Mouse (Mus musculus): ENCODE measurements around the gene Hnmt. TPM values are rescaled to one million over a fixed set of nuclear protein-coding genes. Genes with fewer than 3 reads are reported as not detected.

Gene Hnmt
- 10 to 100 TPM; 13.3 to 13.5 TPM for total RNA-seq (2021)
- 1.9 and 4.1 TPM in 2 replicates for polyA plus RNA-seq (2012; rRNA removed)
- long read RNA-seq, partial matches to known transcripts = 0 of 9 reads
- long read RNA-seq, other reads (novel, unspliced or antisense) = 5 of 9 reads

DNA sequence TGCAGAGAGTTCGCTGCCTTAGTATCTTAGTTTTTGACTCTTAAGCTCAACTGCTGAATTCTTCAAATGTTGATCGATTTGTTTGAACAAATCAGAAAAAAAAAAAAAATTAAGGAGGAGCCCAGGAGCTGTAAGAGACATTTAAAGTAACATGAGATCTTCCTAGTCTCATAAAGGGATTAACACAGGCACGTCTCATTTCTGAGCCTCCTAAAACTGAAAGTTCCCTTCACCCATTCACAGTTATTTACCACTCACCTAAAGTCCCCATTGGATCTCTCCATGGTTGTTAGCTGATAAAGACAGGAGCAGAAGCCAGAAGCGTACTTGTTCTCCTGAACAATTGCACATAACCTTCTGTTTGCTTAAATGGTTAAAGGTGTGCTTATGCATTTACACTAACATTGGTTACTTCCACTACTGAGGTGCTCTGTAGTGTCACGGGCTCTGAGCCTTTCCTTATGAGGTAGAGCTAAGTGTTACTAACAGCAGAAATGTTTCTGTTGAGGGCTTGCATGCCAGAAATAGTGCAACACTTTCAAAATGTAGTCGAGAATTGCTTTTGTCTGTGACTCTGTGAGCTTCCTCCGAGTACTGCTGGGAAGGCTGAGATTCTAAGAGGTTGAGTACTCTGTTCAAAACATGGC lies at the start of gene Hnmt:
Hnmt (minus strand) TSS at position 51 of the 647 bp plus-strand sequence.
- intact Hi-C loops (cut with DNase I) = no loop called here

GRCm38 (mm10) chr2:24096495-24096894 lies 47.3 kb upstream of the Hnmt start, which contains the start of gene Tbpl2:
Tbpl2 (minus strand) TSS chr2:24096595.
- no peaks in the 10 kb centered on the region for H3K27me3 ChIP-seq (ENCODE audit: control insufficient read depth, insufficient read depth, low read length)
- intact Hi-C loops (cut with DNase I) = no loop called here
- H3K9ac ChIP-seq (ENCODE audit: low read depth, low read length) = no peak within 1 kb of the TSS
- DNase-seq = no peak
- H3K36me3 ChIP-seq (ENCODE audit: control insufficient read depth, insufficient read depth, low read length) = no peaks in the 10 kb centered on the region
- no peaks in the 10 kb centered on the region for H3K4me1 ChIP-seq (ENCODE audit: control insufficient read depth, insufficient read depth, low read length)
- TF ChIP-seq EP300 (IDR thresholded peaks at IDR 0.05; ENCODE audit: insufficient read depth, low read depth, low read length) (no peak), CTCF (IDR thresholded peaks at IDR 0.05) (no peak), POLR2A (IDR thresholded peaks at IDR 0.05; ENCODE audit: insufficient read depth, low read depth, low read length) (no peak)
- WGBS = 63% methylated on average over 4 of the region's 4 CpGs
- H3K79me2 ChIP-seq (replicated peaks; ENCODE audit: control insufficient read depth, insufficient read depth, low read length) = no peaks in the 10 kb centered on the region
- no peak within 1 kb of the TSS for H3K4me3 ChIP-seq
- H3K27ac ChIP-seq = no peak within 1 kb of the TSS

More for the DNA sequence above, at the start of gene Hnmt:
- no peaks in the 10 kb centered on the region for H3K4me1 ChIP-seq (ENCODE audit: control insufficient read depth, insufficient read depth, low read length)
- H3K9ac ChIP-seq (ENCODE audit: low read depth, low read length) = peak within 1 kb of the TSS; percentile 69
- H3K4me3 ChIP-seq = peak within 1 kb of the TSS; percentile 60
- no peak for TF ChIP-seq CTCF (IDR thresholded peaks at IDR 0.05)
- TF ChIP-seq POLR2A (IDR thresholded peaks at IDR 0.05; ENCODE audit: insufficient read depth, low read depth, low read length) = no peak
- no peak for TF ChIP-seq EP300 (IDR thresholded peaks at IDR 0.05; ENCODE audit: insufficient read depth, low read depth, low read length)
- no peaks in the 10 kb centered on the region for H3K79me2 ChIP-seq (replicated peaks; ENCODE audit: control insufficient read depth, insufficient read depth, low read length)
- DNase-seq = no peak
- H3K36me3 ChIP-seq (ENCODE audit: control insufficient read depth, insufficient read depth, low read length) = no peaks in the 10 kb centered on the region
- H3K27me3 ChIP-seq (ENCODE audit: control insufficient read depth, insufficient read depth, low read length) = no peaks in the 10 kb centered on the region
- H3K27ac ChIP-seq = peak within 1 kb of the TSS; percentile 81
- WGBS = 37% methylated on average over 7 of the region's 7 CpGs

GRCm38 (mm10) chr2:24090921-24091320 lies 41.7 kb upstream of the Hnmt start:
- TF ChIP-seq EP300 (IDR thresholded peaks at IDR 0.05; ENCODE audit: insufficient read depth, low read depth, low read length) (no peak), CTCF (IDR thresholded peaks at IDR 0.05) (no peak), POLR2A (IDR thresholded peaks at IDR 0.05; ENCODE audit: insufficient read depth, low read depth, low read length) (no peak)
- no peaks in the 10 kb centered on the region for H3K79me2 ChIP-seq (replicated peaks; ENCODE audit: control insufficient read depth, insufficient read depth, low read length)
- no peaks in the 10 kb centered on the region for H3K36me3 ChIP-seq (ENCODE audit: control insufficient read depth, insufficient read depth, low read length)
- H3K9ac ChIP-seq (ENCODE audit: low read depth, low read length) = no peak overlapping the region
- no peak overlapping the region for H3K27ac ChIP-seq
- WGBS = 63% methylated on average over 1 of the region's 1 CpGs
- H3K27me3 ChIP-seq (ENCODE audit: control insufficient read depth, insufficient read depth, low read length) = no peaks in the 10 kb centered on the region
- intact Hi-C loops (cut with DNase I) = no loop called here
- no peak overlapping the region for H3K4me3 ChIP-seq
- H3K4me1 ChIP-seq (ENCODE audit: control insufficient read depth, insufficient read depth, low read length) = no peaks in the 10 kb centered on the region
- no peak for DNase-seq

DNA sequence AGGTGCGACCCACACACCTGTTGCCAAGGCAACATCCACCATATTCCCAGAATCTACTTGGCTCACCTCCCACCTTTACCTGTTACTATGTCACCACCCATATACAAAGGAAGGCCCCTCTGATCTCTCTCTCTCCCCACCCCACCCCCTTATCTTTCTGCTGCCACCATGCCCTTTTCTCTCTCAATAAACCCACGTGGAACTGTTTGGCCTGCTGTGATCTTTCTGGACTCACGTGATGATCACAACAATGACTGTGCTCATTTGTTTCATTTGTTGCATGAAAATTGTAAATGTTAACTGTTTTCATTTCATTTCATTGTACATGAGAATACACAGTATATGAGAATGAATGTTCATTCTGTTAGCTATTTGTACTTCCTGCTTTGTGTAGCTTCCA lies 1.3 kb upstream of the Hnmt start:
- DNase-seq = no peak
- 78% methylated on average over 3 of the region's 3 CpGs for WGBS
- H3K4me1 ChIP-seq (ENCODE audit: control insufficient read depth, insufficient read depth, low read length) = no peaks in the 10 kb centered on the region
- H3K36me3 ChIP-seq (ENCODE audit: control insufficient read depth, insufficient read depth, low read length) = no peaks in the 10 kb centered on the region
- no peaks in the 10 kb centered on the region for H3K27me3 ChIP-seq (ENCODE audit: control insufficient read depth, insufficient read depth, low read length)
- TF ChIP-seq CTCF (IDR thresholded peaks at IDR 0.05) (no peak), POLR2A (IDR thresholded peaks at IDR 0.05; ENCODE audit: insufficient read depth, low read depth, low read length) (no peak), EP300 (IDR thresholded peaks at IDR 0.05; ENCODE audit: insufficient read depth, low read depth, low read length) (no peak)
- no peaks in the 10 kb centered on the region for H3K79me2 ChIP-seq (replicated peaks; ENCODE audit: control insufficient read depth, insufficient read depth, low read length)
- intact Hi-C loops (cut with DNase I) = no loop called here
- H3K9ac ChIP-seq (ENCODE audit: low read depth, low read length) = no peak overlapping the region
- H3K4me3 ChIP-seq = no peak overlapping the region
- H3K27ac ChIP-seq = no peak overlapping the region

DNA sequence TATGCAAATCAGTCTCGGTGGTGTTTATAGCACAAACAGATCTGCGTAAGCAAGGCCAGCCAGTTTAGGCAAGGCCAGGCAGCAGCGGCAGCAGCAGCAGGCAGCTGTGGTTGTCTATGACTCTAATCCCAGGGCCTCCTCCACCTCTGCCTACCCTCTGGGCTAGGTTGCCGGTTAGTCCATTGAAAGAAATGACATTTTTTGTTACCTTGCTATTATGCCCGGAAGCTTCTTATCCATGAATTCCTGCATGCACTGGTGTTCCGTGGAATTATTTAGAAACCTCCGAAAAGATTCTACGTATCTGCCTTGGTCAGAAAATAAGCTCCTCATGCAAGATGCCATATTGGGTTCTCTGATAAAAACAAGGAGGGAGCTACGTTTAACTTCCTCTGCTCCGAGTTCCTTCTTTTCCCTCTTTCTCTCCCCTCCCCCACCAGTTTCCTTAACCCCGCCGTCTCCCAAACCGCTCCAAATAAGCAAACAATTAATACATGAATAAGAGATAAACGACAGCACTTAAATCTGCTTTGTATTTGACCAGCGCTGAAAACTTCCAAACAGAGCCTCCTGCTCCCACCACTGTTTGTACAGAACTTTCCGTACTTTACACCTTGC lies 605 bp downstream of the Hnmt start:
- no peaks in the 10 kb centered on the region for H3K4me1 ChIP-seq (ENCODE audit: control insufficient read depth, insufficient read depth, low read length)
- no peaks in the 10 kb centered on the region for H3K79me2 ChIP-seq (replicated peaks; ENCODE audit: control insufficient read depth, insufficient read depth, low read length)
- 15% methylated on average over 16 of the region's 16 CpGs for WGBS
- H3K4me3 ChIP-seq = peak overlapping the region; percentile 60
- H3K9ac ChIP-seq (ENCODE audit: low read depth, low read length) = peak overlapping the region; percentile 69
- DNase-seq = peak; percentile 67 to 72
- intact Hi-C loops (cut with DNase I) = no loop called here
- no peak for TF ChIP-seq EP300 (IDR thresholded peaks at IDR 0.05; ENCODE audit: insufficient read depth, low read depth, low read length)
- peak; percentile 79 for TF ChIP-seq POLR2A (IDR thresholded peaks at IDR 0.05; ENCODE audit: insufficient read depth, low read depth, low read length)
- H3K27ac ChIP-seq = peak overlapping the region; percentile 81
- no peaks in the 10 kb centered on the region for H3K36me3 ChIP-seq (ENCODE audit: control insufficient read depth, insufficient read depth, low read length)
- no peaks in the 10 kb centered on the region for H3K27me3 ChIP-seq (ENCODE audit: control insufficient read depth, insufficient read depth, low read length)

Data from heart, adult 2 months (tissue).